Mouse (Mus musculus): ENCODE results near the gene Krt2. TPM values are rescaled to one million over a fixed set of nuclear protein-coding genes. Genes with fewer than 3 reads are reported as not detected.

Krt2 gene
- polyA plus RNA-seq, 1 experiment from 2014 or later, result not detected

DNA sequence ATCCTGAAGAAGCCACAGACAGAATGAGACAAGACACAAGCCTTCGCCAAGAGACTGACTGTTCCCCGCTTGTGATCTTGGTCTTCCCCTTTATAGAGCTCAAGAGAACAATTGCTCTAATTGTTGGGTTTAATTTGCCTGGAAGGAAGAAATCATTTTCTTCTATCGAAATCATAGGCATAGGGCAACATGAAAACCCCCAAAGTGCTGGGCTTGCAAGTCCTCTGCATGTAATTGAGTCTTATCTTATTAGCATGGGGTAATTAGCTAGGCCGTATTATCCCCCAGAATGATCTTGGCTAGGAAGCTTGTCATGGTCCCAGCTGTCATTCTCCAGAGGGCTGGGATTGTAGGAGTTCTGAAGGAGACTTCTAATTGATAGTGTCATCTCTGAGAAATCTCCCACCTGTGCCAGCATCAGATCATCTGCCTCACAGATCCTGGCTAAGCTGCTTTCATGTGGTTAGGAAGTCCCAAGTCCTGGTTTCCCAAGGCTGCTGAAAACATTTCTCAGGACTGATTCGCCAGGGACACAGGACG lies 15.6 kb downstream of the Krt2 start, which contains the start of gene Krt73:
Gene Krt73 (minus strand): TSS at position 51 of the 540 bp plus-strand sequence.
- Histone ChIP-seq H3K36me3 (ENCODE audit: control insufficient read depth, insufficient read depth, low read length) (no peaks in the 10 kb centered on the region), H3K4me3 (ENCODE audit: low read depth, low read length) (no peak within 1 kb of the TSS), H3K9me3 (ENCODE audit: control insufficient read depth, low read length) (no peaks in the 10 kb centered on the region), H3K4me2 (replicated peaks; ENCODE audit: low read depth, low read length) (no peak within 1 kb of the TSS), H3K27me3 (ENCODE audit: control insufficient read depth, insufficient read depth, low read length) (no peaks in the 10 kb centered on the region), H3K27ac (ENCODE audit: low read depth, low read length) (no peak within 1 kb of the TSS), H3K9ac (ENCODE audit: low read depth, low read length) (no peak within 1 kb of the TSS), H3K4me1 (replicated peaks; ENCODE audit: control insufficient read depth, insufficient read depth, low read length) (no peaks in the 10 kb centered on the region)
- no peak for ATAC-seq (ENCODE audit: low FRiP score)
- DNase-seq (ENCODE audit: low spot score), result no peak
- WGBS, result 86% methylated on average over 6 of the region's 6 CpGs

DNA sequence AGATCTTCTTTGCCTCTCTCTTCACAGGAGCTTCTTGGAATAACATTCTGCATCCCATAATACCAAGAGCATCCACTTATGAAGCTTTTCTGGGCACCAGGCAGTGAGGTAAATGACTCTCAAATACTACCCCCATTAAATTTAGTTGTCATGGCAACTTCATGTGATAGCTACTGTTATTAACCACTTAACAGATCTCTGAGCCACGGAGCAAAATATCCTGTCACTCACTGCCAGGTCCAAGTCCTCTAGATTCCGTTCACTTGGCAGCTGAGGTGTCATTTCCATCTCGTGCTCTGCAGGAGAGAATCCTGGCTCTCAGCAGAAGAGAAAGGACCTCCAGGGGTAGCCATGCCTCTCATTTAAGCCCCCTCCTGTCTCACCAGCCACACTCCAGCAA lies 27.1 kb downstream of the Krt2 start:
- H3K9me3 ChIP-seq (ENCODE audit: control insufficient read depth, low read length), result no peaks in the 10 kb centered on the region
- H3K4me2 ChIP-seq (replicated peaks; ENCODE audit: low read depth, low read length), result no peak overlapping the region
- H3K36me3 ChIP-seq (ENCODE audit: control insufficient read depth, insufficient read depth, low read length), result no peaks in the 10 kb centered on the region
- H3K4me1 ChIP-seq (replicated peaks; ENCODE audit: control insufficient read depth, insufficient read depth, low read length), result no peaks in the 10 kb centered on the region
- H3K9ac ChIP-seq (ENCODE audit: low read depth, low read length), result no peak overlapping the region
- WGBS, result 40% methylated on average over 3 of the region's 3 CpGs
- DNase-seq (ENCODE audit: low spot score) (no peak), ATAC-seq (ENCODE audit: low FRiP score) (no peak)
- no peak overlapping the region for H3K27ac ChIP-seq (ENCODE audit: low read depth, low read length)
- no peak overlapping the region for H3K4me3 ChIP-seq (ENCODE audit: low read depth, low read length)
- no peaks in the 10 kb centered on the region for H3K27me3 ChIP-seq (ENCODE audit: control insufficient read depth, insufficient read depth, low read length)

GRCm38 (mm10) chr15:101786360-101786759 lies 31.6 kb downstream of the Krt2 start, which contains the start of gene Krt72:
Krt72 (minus strand) TSS chr15:101786460.
- no peak for ATAC-seq (ENCODE audit: low FRiP score)

DNA sequence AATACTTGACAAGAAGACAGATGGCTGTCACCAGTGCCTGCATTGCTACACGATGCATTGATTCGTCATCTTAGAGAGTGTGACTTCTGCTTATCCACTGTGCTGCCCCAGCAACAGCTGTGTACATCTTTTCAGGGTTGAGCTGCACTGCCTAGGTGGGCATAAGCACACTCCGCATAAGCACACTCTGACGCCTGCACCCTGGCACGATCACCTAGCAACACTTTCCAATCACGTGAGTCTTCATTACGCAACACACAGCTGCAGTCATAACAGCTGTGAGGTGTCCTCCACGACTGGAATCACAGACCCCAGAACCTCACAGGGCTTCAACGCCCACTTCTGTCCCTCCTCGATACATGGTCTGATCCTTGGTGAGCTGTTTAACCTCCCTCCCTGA lies 44.5 kb downstream of the Krt2 start:
- H3K36me3 ChIP-seq (ENCODE audit: control insufficient read depth, insufficient read depth, low read length), result no peaks in the 10 kb centered on the region
- WGBS, result 83% methylated on average over 10 of the region's 10 CpGs
- H3K4me1 ChIP-seq (replicated peaks; ENCODE audit: control insufficient read depth, insufficient read depth, low read length), result no peaks in the 10 kb centered on the region
- no peak for ATAC-seq (ENCODE audit: low FRiP score)
- DNase-seq (ENCODE audit: low spot score), result no peak
- H3K9ac ChIP-seq (ENCODE audit: low read depth, low read length), result no peak overlapping the region
- H3K27ac ChIP-seq (ENCODE audit: low read depth, low read length), result no peak overlapping the region
- no peaks in the 10 kb centered on the region for H3K27me3 ChIP-seq (ENCODE audit: control insufficient read depth, insufficient read depth, low read length)
- H3K4me2 ChIP-seq (replicated peaks; ENCODE audit: low read depth, low read length), result no peak overlapping the region
- no peaks in the 10 kb centered on the region for H3K9me3 ChIP-seq (ENCODE audit: control insufficient read depth, low read length)
- H3K4me3 ChIP-seq (ENCODE audit: low read depth, low read length), result no peak overlapping the region

More at GRCm38 (mm10) chr15:101786360-101786759, 31.6 kb downstream of the Krt2 start, which contains the start of gene Krt72:
- Histone ChIP-seq H3K9ac (ENCODE audit: low read depth, low read length) (no peak within 1 kb of the TSS), H3K9me3 (ENCODE audit: control insufficient read depth, low read length) (no peaks in the 10 kb centered on the region), H3K4me3 (ENCODE audit: low read depth, low read length) (no peak within 1 kb of the TSS), H3K4me2 (replicated peaks; ENCODE audit: low read depth, low read length) (no peak within 1 kb of the TSS), H3K4me1 (replicated peaks; ENCODE audit: control insufficient read depth, insufficient read depth, low read length) (no peaks in the 10 kb centered on the region), H3K27ac (ENCODE audit: low read depth, low read length) (no peak within 1 kb of the TSS), H3K27me3 (ENCODE audit: control insufficient read depth, insufficient read depth, low read length) (no peaks in the 10 kb centered on the region), H3K36me3 (ENCODE audit: control insufficient read depth, insufficient read depth, low read length) (no peaks in the 10 kb centered on the region)
- 95% methylated on average over 18 of the region's 18 CpGs for WGBS
- no peak for DNase-seq (ENCODE audit: low spot score)

GRCm38 (mm10) chr15:101772711-101773081 lies 45.3 kb downstream of the Krt2 start:
- Histone ChIP-seq H3K4me2 (replicated peaks; ENCODE audit: low read depth, low read length) (no peak overlapping the region), H3K9ac (ENCODE audit: low read depth, low read length) (no peak overlapping the region), H3K27ac (ENCODE audit: low read depth, low read length) (no peak overlapping the region), H3K36me3 (ENCODE audit: control insufficient read depth, insufficient read depth, low read length) (no peaks in the 10 kb centered on the region), H3K9me3 (ENCODE audit: control insufficient read depth, low read length) (no peaks in the 10 kb centered on the region), H3K4me1 (replicated peaks; ENCODE audit: control insufficient read depth, insufficient read depth, low read length) (no peaks in the 10 kb centered on the region), H3K27me3 (ENCODE audit: control insufficient read depth, insufficient read depth, low read length) (no peaks in the 10 kb centered on the region), H3K4me3 (ENCODE audit: low read depth, low read length) (no peak overlapping the region)
- DNase-seq (ENCODE audit: low spot score) (peak; percentile 96), ATAC-seq (ENCODE audit: low FRiP score) (peak; percentile 64)
- WGBS, result 11% methylated on average over 5 of the region's 5 CpGs

- no peaks in the 10 kb centered on the region for H3K36me3 ChIP-seq (ENCODE audit: control insufficient read depth, insufficient read depth, low read length)
- H3K4me1 ChIP-seq (replicated peaks; ENCODE audit: control insufficient read depth, insufficient read depth, low read length), result no peaks in the 10 kb centered on the region
- WGBS, result 71% methylated on average over 5 of the region's 5 CpGs
- H3K27ac ChIP-seq (ENCODE audit: low read depth, low read length), result no peak overlapping the region
- H3K4me2 ChIP-seq (replicated peaks; ENCODE audit: low read depth, low read length), result no peak overlapping the region
- H3K27me3 ChIP-seq (ENCODE audit: control insufficient read depth, insufficient read depth, low read length), result no peaks in the 10 kb centered on the region
- ATAC-seq (ENCODE audit: low FRiP score), result no peak
- no peak overlapping the region for H3K9ac ChIP-seq (ENCODE audit: low read depth, low read length)
- DNase-seq (ENCODE audit: low spot score), result peak; percentile 50
- no peak overlapping the region for H3K4me3 ChIP-seq (ENCODE audit: low read depth, low read length)
- no peaks in the 10 kb centered on the region for H3K9me3 ChIP-seq (ENCODE audit: control insufficient read depth, low read length)
Measured at GRCm38 (mm10) chr15:101772080-101772710, 45.8 kb downstream of the Krt2 start.

DNA sequence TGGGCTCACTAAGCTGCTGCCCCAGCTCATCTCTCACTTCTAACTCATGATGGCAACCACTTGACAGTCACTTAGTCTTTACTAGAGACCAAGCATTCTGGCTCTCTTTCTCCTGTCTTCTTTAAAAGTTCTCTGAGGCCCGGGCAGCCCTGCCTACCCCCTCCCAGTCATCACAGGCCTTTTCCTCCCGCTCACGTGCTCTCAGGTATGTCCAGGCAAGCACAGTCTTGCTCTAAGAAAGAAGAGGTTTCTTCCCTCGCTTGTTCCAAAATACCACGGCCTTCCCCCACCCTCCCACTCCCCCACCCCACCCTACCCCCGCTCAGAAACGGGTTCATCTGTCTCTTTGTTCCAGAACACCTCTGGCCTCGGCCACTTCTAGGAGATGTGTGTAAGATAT lies 47.7 kb downstream of the Krt2 start:
- WGBS, result 64% methylated on average over 8 of the region's 8 CpGs
- no peak for DNase-seq (ENCODE audit: low spot score)
- Histone ChIP-seq H3K4me3 (ENCODE audit: low read depth, low read length) (no peak overlapping the region), H3K27me3 (ENCODE audit: control insufficient read depth, insufficient read depth, low read length) (no peaks in the 10 kb centered on the region), H3K4me2 (replicated peaks; ENCODE audit: low read depth, low read length) (no peak overlapping the region), H3K9ac (ENCODE audit: low read depth, low read length) (no peak overlapping the region), H3K27ac (ENCODE audit: low read depth, low read length) (no peak overlapping the region), H3K36me3 (ENCODE audit: control insufficient read depth, insufficient read depth, low read length) (no peaks in the 10 kb centered on the region), H3K4me1 (replicated peaks; ENCODE audit: control insufficient read depth, insufficient read depth, low read length) (no peaks in the 10 kb centered on the region), H3K9me3 (ENCODE audit: control insufficient read depth, low read length) (no peaks in the 10 kb centered on the region)
- no peak for ATAC-seq (ENCODE audit: low FRiP score)

Other genes with a start within 250 kb of the Krt2 start
- gene Krt75, start 244.3 kb downstream of the Krt2 start, polyA plus RNA-seq (2014; fragmentation: Nextera tagmentation; extraction: Ambion mirVana), result 0.04 and 0.05 TPM in 2 replicates
- not detected in 2 replicates for gene Gm5414, start 190.0 kb downstream of the Krt2 start, polyA plus RNA-seq (2014; fragmentation: Nextera tagmentation; extraction: Ambion mirVana)
- gene Gm5478, start 170.8 kb downstream of the Krt2 start, polyA plus RNA-seq (2014; fragmentation: Nextera tagmentation; extraction: Ambion mirVana), result not detected in 2 replicates
- not detected in 2 replicates for gene Krt6b, start 137.9 kb downstream of the Krt2 start, polyA plus RNA-seq (2014; fragmentation: Nextera tagmentation; extraction: Ambion mirVana)
- not detected in 2 replicates for gene Krt6a, start 123.9 kb downstream of the Krt2 start, polyA plus RNA-seq (2014; fragmentation: Nextera tagmentation; extraction: Ambion mirVana)
- gene Krt5, start 105.3 kb downstream of the Krt2 start, polyA plus RNA-seq (2014; fragmentation: Nextera tagmentation; extraction: Ambion mirVana), result 1.8 and 1.9 TPM in 2 replicates
- gene Krt71, start 75.1 kb downstream of the Krt2 start, polyA plus RNA-seq (2014; fragmentation: Nextera tagmentation; extraction: Ambion mirVana), result not detected in 2 replicates
- 0.10 TPM in 1 of 2 replicates, not detected in the other for gene Krt72, start 31.7 kb downstream of the Krt2 start, polyA plus RNA-seq (2014; fragmentation: Nextera tagmentation; extraction: Ambion mirVana)
- gene Krt73, start 15.8 kb downstream of the Krt2 start, polyA plus RNA-seq (2014; fragmentation: Nextera tagmentation; extraction: Ambion mirVana), result 0.08 and 0.24 TPM in 2 replicates
- gene Krt1, start 32.6 kb upstream of the Krt2 start, polyA plus RNA-seq (2014; fragmentation: Nextera tagmentation; extraction: Ambion mirVana), result 1.5 and 1.8 TPM in 2 replicates
- not detected in 2 replicates for gene Krt77, start 51.5 kb upstream of the Krt2 start, polyA plus RNA-seq (2014; fragmentation: Nextera tagmentation; extraction: Ambion mirVana)
- not detected in 2 replicates for gene Krt76, start 74.8 kb upstream of the Krt2 start, polyA plus RNA-seq (2014; fragmentation: Nextera tagmentation; extraction: Ambion mirVana)
- gene Krt4, start 106.6 kb upstream of the Krt2 start, polyA plus RNA-seq (2014; fragmentation: Nextera tagmentation; extraction: Ambion mirVana), result not detected in 2 replicates
- 0.27 TPM in 1 of 2 replicates, not detected in the other for gene Krt79, start 122.2 kb upstream of the Krt2 start, polyA plus RNA-seq (2014; fragmentation: Nextera tagmentation; extraction: Ambion mirVana)
- gene Krt78, start 136.1 kb upstream of the Krt2 start, polyA plus RNA-seq (2014; fragmentation: Nextera tagmentation; extraction: Ambion mirVana), result 0.11 TPM in 1 of 2 replicates, not detected in the other
- 22.4 and 27.8 TPM in 2 replicates for gene Krt8, start 186.3 kb upstream of the Krt2 start, polyA plus RNA-seq (2014; fragmentation: Nextera tagmentation; extraction: Ambion mirVana)
- gene Krt18, start 210.0 kb upstream of the Krt2 start, polyA plus RNA-seq (2014; fragmentation: Nextera tagmentation; extraction: Ambion mirVana), result 20.5 and 22.7 TPM in 2 replicates